Mouse (Mus musculus) heart, embryonic 11.5 days (tissue): ENCODE measurements around the gene Trim58. TPM values are rescaled to one million over a fixed set of nuclear protein-coding genes. Genes with fewer than 3 reads are reported as not detected.

Experiments used
- ATAC-seq: fragments of 200-750 bp; cut with Nextera tagmentation; replicated peaks from 2 replicates; pipeline ENCODE4 v1.8.0; 2017; ENCODE audit warnings: moderate library complexity; ENCODE audit not compliant: insufficient number of reproducible peaks, low FRiP score, low TSS enrichment
- H3K27ac ChIP-seq: fragments of 300-500 bp; sonication (generic); 2 replicates; pipeline ENCODE4 v1.5.1; 2014; ENCODE audit warnings: mild to moderate bottlenecking, low read depth, low read length
- H3K27me3 ChIP-seq: fragments of 300-500 bp; sonication (generic); 2 replicates; pipeline ENCODE4 v1.6.1; 2014; ENCODE audit warnings: mild to moderate bottlenecking, low read length, mixed read lengths; ENCODE audit not compliant: control insufficient read depth, insufficient read depth
- H3K36me3 ChIP-seq: fragments of 300-500 bp; sonication (generic); 2 replicates; pipeline ENCODE4 v1.6.1; 2014; ENCODE audit warnings: mild to moderate bottlenecking, low read length, moderate library complexity, mixed read lengths; ENCODE audit not compliant: control insufficient read depth, insufficient read depth
- H3K4me1 ChIP-seq: fragments of 300-500 bp; sonication (generic); 2 replicates; pipeline ENCODE4 v1.6.1; 2014; ENCODE audit warnings: low read length; ENCODE audit not compliant: control insufficient read depth, insufficient read depth
- H3K4me2 ChIP-seq: fragments of 300-500 bp; sonication (generic); 2 replicates; pipeline ENCODE4 v1.6.1; 2014; ENCODE audit warnings: mild to moderate bottlenecking, moderate library complexity
- H3K4me3 ChIP-seq: fragments of 300-500 bp; sonication (generic); 2 replicates; pipeline ENCODE4 v1.5.1; 2014; ENCODE audit warnings: low read depth, low read length
- H3K9ac ChIP-seq: fragments of 300-500 bp; sonication (generic); 2 replicates; pipeline ENCODE4 v1.6.1; 2014; ENCODE audit warnings: mild to moderate bottlenecking, low read depth, low read length, moderate library complexity
- H3K9me3 ChIP-seq: fragments of 300-500 bp; sonication (generic); replicated peaks from 2 replicates; pipeline ENCODE4 v1.6.1; 2016; ENCODE audit warnings: low read length; ENCODE audit not compliant: control insufficient read depth
- WGBS: fragments of 180-500 bp; shearing (Covaris S2); extraction: QIAGEN DNeasy Blood & Tissue Kit; methylation state at CpG from one replicate; pipeline ENCODE4 v1.1.7; 2014; ENCODE audit not compliant: insufficient replicate concordance; 5-methylcytosine and 5-hydroxymethylcytosine counted together
- polyA plus RNA-seq: library from polyadenylated mRNA; unstranded; fragments of >200 nt; fragmentation: Nextera tagmentation; extraction: Ambion mirVana; gene quantifications from 2 replicates; pipeline ENCODE4 v1.2.1, GENCODE M21; 2014

The Trim58 gene
- polyA plus RNA-seq, 1 experiment from 2014 or later, result 0.74 TPM

GRCm38 (mm10) chr11:58607030-58607429 is 33.2 kb upstream of the Trim58 start:
- no peaks in the 10 kb centered on the region for H3K36me3 ChIP-seq
- 84% methylated on average over 6 of the region's 6 CpGs for WGBS
- no peak overlapping the region for H3K9ac ChIP-seq
- H3K27ac ChIP-seq, result no peak overlapping the region
- no peaks in the 10 kb centered on the region for H3K9me3 ChIP-seq
- no peak overlapping the region for H3K4me3 ChIP-seq
- H3K4me1 ChIP-seq, result no peaks in the 10 kb centered on the region; the same call in 1 of the 2 replicates
- no peak overlapping the region for H3K4me2 ChIP-seq
- ATAC-seq, result no peak
- H3K27me3 ChIP-seq, result no peaks in the 10 kb centered on the region

DNA sequence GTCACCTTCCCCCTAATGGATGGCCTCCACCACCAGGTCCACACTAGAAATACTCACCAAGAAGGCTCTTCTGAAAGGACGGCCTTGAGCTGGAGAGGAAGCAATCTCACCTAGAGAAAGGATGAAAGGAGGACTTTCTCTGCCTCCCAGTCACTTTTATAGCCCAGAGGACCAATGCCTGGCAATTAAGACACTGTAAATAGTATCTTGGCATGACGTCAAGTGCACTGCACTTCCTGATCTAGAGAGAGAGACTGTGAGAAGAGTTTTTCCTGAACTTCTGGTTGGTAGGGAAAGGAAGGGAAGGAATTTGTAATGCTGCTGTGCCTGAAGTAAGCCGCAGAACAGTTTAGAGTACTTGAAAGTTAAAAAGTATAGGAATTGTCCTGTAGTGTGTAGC is 26.9 kb upstream of the Trim58 start:
- Histone ChIP-seq H3K9me3 (no peaks in the 10 kb centered on the region), H3K4me2 (no peak overlapping the region), H3K9ac (no peak overlapping the region), H3K27me3 (no peaks in the 10 kb centered on the region; the same call in 1 of the 2 replicates), H3K27ac (no peak overlapping the region), H3K4me1 (no peaks in the 10 kb centered on the region), H3K4me3 (no peak overlapping the region), H3K36me3 (no peaks in the 10 kb centered on the region)
- 71% methylated on average over 3 of the region's 3 CpGs for WGBS
- no peak for ATAC-seq

GRCm38 (mm10) chr11:58614526-58614925 is 25.7 kb upstream of the Trim58 start:
- no peaks in the 10 kb centered on the region for H3K9me3 ChIP-seq
- H3K4me3 ChIP-seq, result no peak overlapping the region

DNA sequence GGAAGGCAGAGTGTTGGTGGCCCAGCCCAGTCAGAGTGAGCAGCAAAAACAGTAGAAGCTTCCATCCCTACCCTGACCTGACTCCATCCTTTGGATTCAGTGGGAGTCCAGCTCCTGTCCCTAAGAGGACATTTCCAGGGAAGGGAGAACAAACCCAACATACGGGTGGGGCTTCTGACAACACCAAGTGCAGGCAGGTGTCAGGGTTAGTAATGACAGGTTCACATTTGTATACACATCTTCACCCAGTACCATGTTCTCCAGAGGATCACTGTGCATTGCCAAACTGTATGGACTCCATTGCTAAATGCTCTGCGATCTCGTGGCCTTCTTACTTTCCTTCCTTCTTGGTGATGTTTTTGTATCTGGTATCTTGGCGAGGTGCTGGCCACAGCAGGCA is 24.3 kb upstream of the Trim58 start, which contains the start of gene 2210407C18Rik:
TSS of gene 2210407C18Rik (minus strand) at position 101 of the 400 bp plus-strand sequence.
- H3K4me1 ChIP-seq, result no peaks in the 10 kb centered on the region
- no peaks in the 10 kb centered on the region for H3K9me3 ChIP-seq
- no peak within 1 kb of the TSS for H3K9ac ChIP-seq
- H3K4me3 ChIP-seq, result no peak within 1 kb of the TSS
- H3K36me3 ChIP-seq, result no peaks in the 10 kb centered on the region
- H3K27me3 ChIP-seq, result no peaks in the 10 kb centered on the region; the same call in 1 of the 2 replicates
- no peak for ATAC-seq
- no peak within 1 kb of the TSS for H3K27ac ChIP-seq
- WGBS, result 77% methylated on average over 4 of the region's 4 CpGs
- H3K4me2 ChIP-seq, result no peak within 1 kb of the TSS

More at GRCm38 (mm10) chr11:58614526-58614925, 25.7 kb upstream of the Trim58 start:
- Histone ChIP-seq H3K27ac (no peak overlapping the region), H3K9ac (no peak overlapping the region), H3K4me2 (no peak overlapping the region), H3K36me3 (no peaks in the 10 kb centered on the region), H3K4me1 (no peaks in the 10 kb centered on the region), H3K27me3 (no peaks in the 10 kb centered on the region; the same call in 1 of the 2 replicates)
- no peak for ATAC-seq

GRCm38 (mm10) chr11:58618369-58618768 is 21.9 kb upstream of the Trim58 start:
- no peaks in the 10 kb centered on the region for H3K4me1 ChIP-seq
- H3K36me3 ChIP-seq, result no peaks in the 10 kb centered on the region
- no peak overlapping the region for H3K4me2 ChIP-seq
- no peaks in the 10 kb centered on the region for H3K9me3 ChIP-seq
- 46% methylated on average over 3 of the region's 3 CpGs for WGBS
- H3K27ac ChIP-seq, result no peak overlapping the region
- no peak overlapping the region for H3K9ac ChIP-seq
- no peak for ATAC-seq
- H3K27me3 ChIP-seq, result no peaks in the 10 kb centered on the region
- H3K4me3 ChIP-seq, result no peak overlapping the region

GRCm38 (mm10) chr11:58618793-58619192 is 21.5 kb upstream of the Trim58 start:
- H3K4me1 ChIP-seq, result no peaks in the 10 kb centered on the region
- no peaks in the 10 kb centered on the region for H3K27me3 ChIP-seq
- no peak overlapping the region for H3K4me3 ChIP-seq
- WGBS, result 77% methylated on average over 6 of the region's 6 CpGs
- H3K36me3 ChIP-seq, result no peaks in the 10 kb centered on the region
- H3K9ac ChIP-seq, result no peak overlapping the region
- no peaks in the 10 kb centered on the region for H3K9me3 ChIP-seq
- ATAC-seq, result no peak
- H3K4me2 ChIP-seq, result no peak overlapping the region
- H3K27ac ChIP-seq, result no peak overlapping the region

- H3K4me2 ChIP-seq, result no peak overlapping the region
- WGBS, result 57% methylated on average over 4 of the region's 4 CpGs
- no peaks in the 10 kb centered on the region for H3K4me1 ChIP-seq
- H3K4me3 ChIP-seq, result no peak overlapping the region
- no peak overlapping the region for H3K27ac ChIP-seq
- no peaks in the 10 kb centered on the region for H3K27me3 ChIP-seq
- no peaks in the 10 kb centered on the region for H3K36me3 ChIP-seq
- no peaks in the 10 kb centered on the region for H3K9me3 ChIP-seq
- no peak overlapping the region for H3K9ac ChIP-seq
- ATAC-seq, result no peak
Observed at GRCm38 (mm10) chr11:58626146-58626545, 14.1 kb upstream of the Trim58 start.

- H3K4me2 ChIP-seq, result no peak within 1 kb of the TSS
- H3K36me3 ChIP-seq, result no peaks in the 10 kb centered on the region
- no peaks in the 10 kb centered on the region for H3K9me3 ChIP-seq
- no peak within 1 kb of the TSS for H3K27ac ChIP-seq
- H3K4me1 ChIP-seq, result no peaks in the 10 kb centered on the region
- 73% methylated on average over 5 of the region's 5 CpGs for WGBS
- no peak for ATAC-seq
- no peak within 1 kb of the TSS for H3K9ac ChIP-seq
- no peaks in the 10 kb centered on the region for H3K27me3 ChIP-seq
- no peak within 1 kb of the TSS for H3K4me3 ChIP-seq
Observed at GRCm38 (mm10) chr11:58630401-58630800, 9.9 kb upstream of the Trim58 start, which contains the start of gene Olfr323. TSS of gene Olfr323 (minus strand) at chr11:58630501.

- H3K4me1 ChIP-seq, result no peaks in the 10 kb centered on the region
- 51% methylated on average over 4 of the region's 4 CpGs for WGBS
- no peak for ATAC-seq
- H3K4me2 ChIP-seq, result no peak overlapping the region
- peaks cover 19% of the 10 kb centered on the region for H3K27me3 ChIP-seq
- H3K9me3 ChIP-seq, result no peaks in the 10 kb centered on the region
- H3K4me3 ChIP-seq, result no peak overlapping the region
- no peaks in the 10 kb centered on the region for H3K36me3 ChIP-seq
- H3K9ac ChIP-seq, result no peak overlapping the region
- H3K27ac ChIP-seq, result no peak overlapping the region
Observed at GRCm38 (mm10) chr11:58634878-58635277, 5.4 kb upstream of the Trim58 start.
